Mouse (Mus musculus): ENCODE results near the gene Gsc2. TPM values are rescaled to one million over a fixed set of nuclear protein-coding genes. Genes with fewer than 3 reads are reported as not detected.
A peak's percentile ranks its signal among the peaks of the same experiment; 100 is the strongest.

Gsc2 gene
- total RNA-seq, 1 experiment = 1.2 TPM

GRCm38 (mm10) chr16:17933594-17934444 is 19.0 kb upstream of the Gsc2 start:
- in situ Hi-C loops (cut with MboI; ENCODE audit: low sequenced_read_pairs in 2 of 2, unreplicated experiment in 2 of 2) = no loop called here
- Histone ChIP-seq H3K4me1 (ENCODE audit: control insufficient read depth in 2 of 2, insufficient read depth in 2 of 2, low read length in 2 of 2, poor library complexity in 1 of 2) (peaks cover 4 to 19% of the 10 kb centered on the region in 2 experiments; a peak in 2 of 4 replicates), H3K27ac (ENCODE audit: insufficient read depth, low read depth, low read length, poor library complexity, severe bottlenecking) (no peak overlapping the region), H3K9me3 (ENCODE audit: control insufficient read depth, insufficient read depth, low read depth, low read length) (no peaks in the 10 kb centered on the region), H3K36me3 (ENCODE audit: control insufficient read depth, insufficient read depth, low read length, poor library complexity, severe bottlenecking) (no peaks in the 10 kb centered on the region), H3K4me3 (ENCODE audit: insufficient read depth in 1 of 2, low read depth in 1 of 2, low read length in 2 of 2, poor library complexity in 1 of 2, severe bottlenecking in 1 of 2) (no peak overlapping the region), H3K9ac (ENCODE audit: insufficient read depth, low read depth, low read length, poor library complexity, severe bottlenecking) (no peak overlapping the region)
- no peak for TF ChIP-seq CHD2 (IDR thresholded peaks at IDR 0.05; ENCODE audit: low read depth, low read length)
- no peak for DNase-seq (ENCODE audit: low read depth, low spot score)

DNA sequence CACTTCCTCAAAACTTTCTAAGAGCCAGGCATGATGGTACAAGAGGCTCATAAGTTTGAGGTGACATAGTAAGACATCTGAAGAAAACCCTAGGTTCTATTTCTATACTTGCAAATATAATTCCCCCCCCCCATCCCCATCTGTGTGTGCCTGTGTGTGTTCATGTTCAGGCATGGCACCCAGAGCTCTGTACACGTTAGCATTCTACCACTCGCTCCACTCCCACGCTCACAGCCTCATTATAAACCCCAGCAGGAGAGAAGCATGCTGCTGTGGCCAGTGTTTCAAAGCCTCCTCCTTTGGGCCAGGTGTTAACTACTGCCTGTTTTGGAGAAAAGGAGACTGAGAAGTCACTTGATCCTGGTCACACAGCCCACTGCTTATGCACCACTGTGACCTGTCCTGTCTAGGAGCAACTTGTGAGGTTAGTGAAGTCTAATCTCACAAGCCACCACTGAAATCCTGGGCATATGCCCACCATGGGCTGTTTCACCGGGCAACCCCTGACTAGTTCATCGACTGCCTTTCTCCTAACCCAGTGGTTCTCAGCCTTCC is 17.1 kb upstream of the Gsc2 start:
- TF ChIP-seq MAFK (IDR thresholded peaks at IDR 0.05; ENCODE audit: insufficient read depth, low read depth, low read length) (no peak), ZC3H11A (IDR thresholded peaks at IDR 0.05; ENCODE audit: borderline replicate concordance, low read depth, low read length) (no peak), HCFC1 (IDR thresholded peaks at IDR 0.05; ENCODE audit: borderline replicate concordance, insufficient read depth, low read length) (no peak), CHD2 (IDR thresholded peaks at IDR 0.05; ENCODE audit: low read depth, low read length) (no peak), ZNF384 (IDR thresholded peaks at IDR 0.05; ENCODE audit: low read depth, low read length) (no peak)
- in situ Hi-C loops (cut with MboI; ENCODE audit: low sequenced_read_pairs in 2 of 2, unreplicated experiment in 2 of 2) = no loop called here

DNA sequence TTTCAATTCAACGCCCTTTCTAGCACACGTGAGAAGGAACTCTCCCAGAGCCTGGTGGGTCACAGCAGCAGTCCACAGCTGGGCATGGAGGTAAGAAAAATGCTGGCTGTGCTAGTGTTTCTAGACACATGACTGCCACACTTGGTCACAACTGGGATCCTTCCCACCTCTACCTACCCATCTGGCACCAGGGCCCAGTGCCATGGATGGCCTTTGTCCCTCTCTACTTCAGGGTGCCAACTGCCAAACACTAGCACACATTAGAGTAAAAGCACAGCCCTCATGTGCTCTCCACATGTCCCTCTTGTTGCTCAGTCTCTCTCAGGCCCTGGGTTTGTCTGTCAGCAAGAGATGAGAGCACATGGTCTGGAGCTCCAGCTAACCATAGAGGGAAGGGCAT is 14.8 kb upstream of the Gsc2 start:
- H3K27ac ChIP-seq (ENCODE audit: insufficient read depth, low read depth, low read length, poor library complexity, severe bottlenecking) = peak overlapping the region; percentile 77
- H3K4me3 ChIP-seq (ENCODE audit: insufficient read depth in 1 of 2, low read depth in 1 of 2, low read length in 2 of 2, poor library complexity in 1 of 2, severe bottlenecking in 1 of 2) = no peak overlapping the region
- in situ Hi-C loops (cut with MboI; ENCODE audit: low sequenced_read_pairs in 2 of 2, unreplicated experiment in 2 of 2) = no loop called here
- DNase-seq (ENCODE audit: low read depth, low spot score) = no peak
- peaks cover 4 to 27% of the 10 kb centered on the region in 2 experiments; a peak in 2 of 4 replicates for H3K4me1 ChIP-seq (ENCODE audit: control insufficient read depth in 2 of 2, insufficient read depth in 2 of 2, low read length in 2 of 2, poor library complexity in 1 of 2)
- TF ChIP-seq MAFK (IDR thresholded peaks at IDR 0.05; ENCODE audit: insufficient read depth, low read depth, low read length) (no peak), CHD2 (IDR thresholded peaks at IDR 0.05; ENCODE audit: low read depth, low read length) (no peak), ZC3H11A (IDR thresholded peaks at IDR 0.05; ENCODE audit: borderline replicate concordance, low read depth, low read length) (no peak), HCFC1 (IDR thresholded peaks at IDR 0.05; ENCODE audit: borderline replicate concordance, insufficient read depth, low read length) (no peak), ZNF384 (IDR thresholded peaks at IDR 0.05; ENCODE audit: low read depth, low read length) (no peak)
- H3K36me3 ChIP-seq (ENCODE audit: control insufficient read depth, insufficient read depth, low read length, poor library complexity, severe bottlenecking) = peaks cover 25% of the 10 kb centered on the region
- no peak overlapping the region for H3K9ac ChIP-seq (ENCODE audit: insufficient read depth, low read depth, low read length, poor library complexity, severe bottlenecking)
- no peaks in the 10 kb centered on the region for H3K9me3 ChIP-seq (ENCODE audit: control insufficient read depth, insufficient read depth, low read depth, low read length)

More for the DNA sequence above, 17.1 kb upstream of the Gsc2 start:
- Histone ChIP-seq H3K4me3 (ENCODE audit: insufficient read depth in 1 of 2, low read depth in 1 of 2, low read length in 2 of 2, poor library complexity in 1 of 2, severe bottlenecking in 1 of 2) (no peak overlapping the region), H3K9ac (ENCODE audit: insufficient read depth, low read depth, low read length, poor library complexity, severe bottlenecking) (no peak overlapping the region), H3K9me3 (ENCODE audit: control insufficient read depth, insufficient read depth, low read depth, low read length) (no peaks in the 10 kb centered on the region), H3K4me1 (ENCODE audit: control insufficient read depth in 2 of 2, insufficient read depth in 2 of 2, low read length in 2 of 2, poor library complexity in 1 of 2) (peaks cover 4 to 20% of the 10 kb centered on the region in 2 experiments; a peak in 2 of 4 replicates), H3K36me3 (ENCODE audit: control insufficient read depth, insufficient read depth, low read length, poor library complexity, severe bottlenecking) (peaks cover 2% of the 10 kb centered on the region; the same call in 1 of the 2 replicates), H3K27ac (ENCODE audit: insufficient read depth, low read depth, low read length, poor library complexity, severe bottlenecking) (no peak overlapping the region)
- DNase-seq (ENCODE audit: low read depth, low spot score) = no peak

- H3K27ac ChIP-seq (ENCODE audit: insufficient read depth, low read depth, low read length, poor library complexity, severe bottlenecking) = peak overlapping the region; percentile 77
- no peaks in the 10 kb centered on the region for H3K9me3 ChIP-seq (ENCODE audit: control insufficient read depth, insufficient read depth, low read depth, low read length)
- H3K4me1 ChIP-seq (ENCODE audit: control insufficient read depth in 2 of 2, insufficient read depth in 2 of 2, low read length in 2 of 2, poor library complexity in 1 of 2) = peaks cover 4 to 31% of the 10 kb centered on the region in 2 experiments; a peak in 2 of 4 replicates
- peak overlapping the region; percentile 1; the same call in 1 of the 2 replicates for H3K9ac ChIP-seq (ENCODE audit: insufficient read depth, low read depth, low read length, poor library complexity, severe bottlenecking)
- TF ChIP-seq ZNF384 (IDR thresholded peaks at IDR 0.05; ENCODE audit: low read depth, low read length) = no peak
- no peak for TF ChIP-seq ZC3H11A (IDR thresholded peaks at IDR 0.05; ENCODE audit: borderline replicate concordance, low read depth, low read length)
- no peak for TF ChIP-seq CHD2 (IDR thresholded peaks at IDR 0.05; ENCODE audit: low read depth, low read length)
- no peak for TF ChIP-seq MAFK (IDR thresholded peaks at IDR 0.05; ENCODE audit: insufficient read depth, low read depth, low read length)
- no peak for TF ChIP-seq HCFC1 (IDR thresholded peaks at IDR 0.05; ENCODE audit: borderline replicate concordance, insufficient read depth, low read length)
- H3K36me3 ChIP-seq (ENCODE audit: control insufficient read depth, insufficient read depth, low read length, poor library complexity, severe bottlenecking) = peaks cover 26% of the 10 kb centered on the region
- H3K4me3 ChIP-seq (ENCODE audit: insufficient read depth in 1 of 2, low read depth in 1 of 2, low read length in 2 of 2, poor library complexity in 1 of 2, severe bottlenecking in 1 of 2) = no peak overlapping the region
- in situ Hi-C loops (cut with MboI; ENCODE audit: low sequenced_read_pairs in 2 of 2, unreplicated experiment in 2 of 2) = no loop called here
- no peak for DNase-seq (ENCODE audit: low read depth, low spot score)
Measured at GRCm38 (mm10) chr16:17929211-17929610, 14.4 kb upstream of the Gsc2 start.

Data from ES-E14 (cell line).